Mouse (Mus musculus) cerebellum, adult 2 months (tissue): Measurements from ENCODE around the gene Pecr.

Source experiments
- CTCF ChIP-seq: fragments of 200-500 bp; IDR thresholded peaks from 2 replicates; pipeline ENCODE4 v1.5.1; 2011; ENCODE audit warnings: low read depth, mild to moderate bottlenecking, control low read depth, low read length, moderate library complexity, borderline replicate concordance; ENCODE audit not compliant: insufficient read depth
- POLR2A ChIP-seq: fragments of 200-500 bp; IDR thresholded peaks from 2 replicates; pipeline ENCODE4 v1.6.1; 2011; ENCODE audit warnings: low read length, control low read depth, borderline replicate concordance; ENCODE audit not compliant: insufficient read depth

- TF ChIP-seq POLR2A (no peak), CTCF (peak; percentile 48; the same call in 1 of the 2 replicates)
Observed at GRCm38 (mm10) chr1:72306679-72307181, 22.6 kb upstream of the Pecr start.
